Mouse (Mus musculus): Measurements from ENCODE around the gene Marcksl1. TPM values are rescaled to one million over a fixed set of nuclear protein-coding genes. Genes with fewer than 3 reads are reported as not detected.

The Marcksl1 gene
- total RNA-seq (2021) = 100 to 1,000 TPM; 538 to 599 TPM
- long read RNA-seq, experiment 1, transcript Marcksl1-201 (2 exons, 1,605 nt) = major isoform, 1,529 of 1,617 reads
- long read RNA-seq, experiment 1, partial matches to known transcripts = 0 of 1,617 reads
- long read RNA-seq, experiment 1, other reads (novel, unspliced or antisense) = 88 of 1,617 reads
- long read RNA-seq, experiment 2, transcript Marcksl1-201 (2 exons, 1,605 nt) = major isoform, 1,563 of 1,648 reads
- long read RNA-seq, experiment 2, partial matches to known transcripts = 0 of 1,648 reads
- long read RNA-seq, experiment 2, other reads (novel, unspliced or antisense) = 85 of 1,648 reads

- peak; percentile 89 to 93 for DNase-seq (ENCODE audit: low spot score in 2 of 2)
- intact Hi-C loops (cut with DNase I) = no loop called here
These were observed at the start of gene Marcksl1 for GRCm38 (mm10) chr4:129513086-129513767. TSS of gene Marcksl1 (plus strand) at chr4:129513581.

GRCm38 (mm10) chr4:129464286-129464815 lies 49.0 kb upstream of the Marcksl1 start:
- DNase-seq (ENCODE audit: low spot score in 2 of 2) = no peak
- intact Hi-C loops (cut with DNase I) = loop anchor here (5.0 kb wide), 1 partner anchor 127 kb away; the partner anchor contains the start of genes Rbbp4 and Zbtb8os

GRCm38 (mm10) chr4:129476047-129476446 lies 37.3 kb upstream of the Marcksl1 start:
- DNase-seq (ENCODE audit: low spot score in 2 of 2) = no peak
- intact Hi-C loops (cut with DNase I) = no loop called here

GRCm38 (mm10) chr4:129479863-129480262 lies 33.5 kb upstream of the Marcksl1 start:
- no peak for DNase-seq (ENCODE audit: low spot score in 2 of 2)
- intact Hi-C loops (cut with DNase I) = no loop called here

GRCm38 (mm10) chr4:129481090-129481489 lies 32.3 kb upstream of the Marcksl1 start:
- DNase-seq (ENCODE audit: low spot score in 2 of 2) = no peak
- intact Hi-C loops (cut with DNase I) = no loop called here

- DNase-seq (ENCODE audit: low spot score in 2 of 2) = peak in 1 of 2 experiments; percentile 38
- intact Hi-C loops (cut with DNase I) = loop anchor here (5.0 kb wide), 1 partner anchor 116 kb away; no protein-coding TSS in a partner anchor
These were observed 22.2 kb upstream of the Marcksl1 start, which contains the start of the genes Tssk3 and Fam229a for GRCm38 (mm10) chr4:129490972-129491880. TSS of gene Tssk3 (minus strand) at chr4:129491022. TSS of gene Fam229a (plus strand) at chr4:129491190.

GRCm38 (mm10) chr4:129494681-129495080 lies 18.7 kb upstream of the Marcksl1 start:
- intact Hi-C loops (cut with DNase I) = loop anchor here (1.0 to 5.0 kb wide), 2 partner anchors 20 to 113 kb away; no protein-coding TSS in a partner anchor
- no peak for DNase-seq (ENCODE audit: low spot score in 2 of 2)

- intact Hi-C loops (cut with DNase I) = loop anchor here (1.0 kb wide), 1 partner anchor 18 kb away; no protein-coding TSS in a partner anchor
- DNase-seq (ENCODE audit: low spot score in 2 of 2) = peak; percentile 77 to 88
These were observed 17.5 kb upstream of the Marcksl1 start for GRCm38 (mm10) chr4:129495672-129496562.

- intact Hi-C loops (cut with DNase I) = no loop called here
- peak in 1 of 2 experiments; percentile 37 for DNase-seq (ENCODE audit: low spot score in 2 of 2)
These were observed 16.8 kb upstream of the Marcksl1 start for GRCm38 (mm10) chr4:129496631-129497030.

- intact Hi-C loops (cut with DNase I) = no loop called here
- no peak for DNase-seq (ENCODE audit: low spot score in 2 of 2)
These were observed 14.4 kb upstream of the Marcksl1 start for GRCm38 (mm10) chr4:129498941-129499340.

GRCm38 (mm10) chr4:129500017-129500416 lies 13.4 kb upstream of the Marcksl1 start:
- no peak for DNase-seq (ENCODE audit: low spot score in 2 of 2)
- intact Hi-C loops (cut with DNase I) = no loop called here

GRCm38 (mm10) chr4:129500607-129501566 lies 12.5 kb upstream of the Marcksl1 start:
- DNase-seq (ENCODE audit: low spot score in 2 of 2) = peak; percentile 49 to 73
- intact Hi-C loops (cut with DNase I) = no loop called here

- intact Hi-C loops (cut with DNase I) = no loop called here
- DNase-seq (ENCODE audit: low spot score in 2 of 2) = no peak
These were observed 11.0 kb upstream of the Marcksl1 start for GRCm38 (mm10) chr4:129502327-129502888.

GRCm38 (mm10) chr4:129502901-129503444 lies 10.4 kb upstream of the Marcksl1 start:
- DNase-seq (ENCODE audit: low spot score in 2 of 2) = no peak
- intact Hi-C loops (cut with DNase I) = no loop called here

GRCm38 (mm10) chr4:129505511-129505910 lies 7.9 kb upstream of the Marcksl1 start:
- intact Hi-C loops (cut with DNase I) = no loop called here
- DNase-seq (ENCODE audit: low spot score in 2 of 2) = no peak

GRCm38 (mm10) chr4:129507434-129508236 lies 5.7 kb upstream of the Marcksl1 start:
- intact Hi-C loops (cut with DNase I) = no loop called here
- no peak for DNase-seq (ENCODE audit: low spot score in 2 of 2)
